Mouse (Mus musculus) stomach, embryonic 14.5 days (tissue): ENCODE data around the gene Manf. TPM values are rescaled to one million over a fixed set of nuclear protein-coding genes. Genes with fewer than 3 reads are reported as not detected.

Experiments used
- ATAC-seq: fragments of 200-750 bp; cut with Nextera tagmentation; 2 replicates; pipeline ENCODE4 v1.8.0; 2017; ENCODE audit warnings: low read depth, moderate TSS enrichment; ENCODE audit not compliant: insufficient number of reproducible peaks, insufficient read depth, low FRiP score
- H3K27ac ChIP-seq: fragments of 300-500 bp; sonication (generic); 2 replicates; pipeline ENCODE4 v1.5.1; 2014; ENCODE audit warnings: mild to moderate bottlenecking, low read length, moderate library complexity, mixed read lengths
- H3K27me3 ChIP-seq: fragments of 300-500 bp; sonication (generic); 2 replicates; pipeline ENCODE4 v1.6.1; 2014; ENCODE audit warnings: low read length, control low read depth, mixed read lengths; ENCODE audit not compliant: control insufficient read depth, insufficient read depth
- H3K36me3 ChIP-seq: fragments of 300-500 bp; sonication (generic); 2 replicates; pipeline ENCODE4 v1.6.1; 2014; ENCODE audit warnings: mild to moderate bottlenecking, control low read depth, low read length, moderate library complexity, mixed read lengths; ENCODE audit not compliant: control insufficient read depth, insufficient read depth
- H3K4me1 ChIP-seq: fragments of 300-500 bp; sonication (generic); 2 replicates; pipeline ENCODE4 v1.6.1; 2014; ENCODE audit warnings: low read length, control low read depth, mixed read lengths; ENCODE audit not compliant: control insufficient read depth, insufficient read depth
- H3K4me2 ChIP-seq: fragments of 300-500 bp; sonication (generic); replicated peaks from 2 replicates; pipeline ENCODE4 v1.6.1; 2014; ENCODE audit warnings: low read depth, low read length, control low read depth
- H3K4me3 ChIP-seq: fragments of 300-500 bp; sonication (generic); 2 replicates; pipeline ENCODE4 v1.5.1; 2014; ENCODE audit warnings: low read depth, low read length, control low read depth
- H3K9ac ChIP-seq: fragments of 300-500 bp; sonication (generic); replicated peaks from 2 replicates; pipeline ENCODE4 v1.6.1; 2014; ENCODE audit warnings: low read depth, mild to moderate bottlenecking, control low read depth, low read length, moderate library complexity, mixed read lengths
- H3K9me3 ChIP-seq: fragments of 300-500 bp; sonication (generic); 2 replicates; pipeline ENCODE4 v1.6.1; 2016; ENCODE audit warnings: low read depth, low read length, control low read depth; ENCODE audit not compliant: control insufficient read depth
- WGBS: fragments of 180-500 bp; shearing (Covaris S2); extraction: QIAGEN DNeasy Blood & Tissue Kit; methylation state at CpG from one replicate; pipeline ENCODE4 v1.1.7; 2014; 5-methylcytosine and 5-hydroxymethylcytosine counted together
- polyA plus RNA-seq: library from polyadenylated mRNA; unstranded; fragments of >200 nt; fragmentation: Nextera tagmentation; extraction: Ambion mirVana; gene quantifications from 2 replicates; pipeline ENCODE4 v1.2.1, GENCODE M21; 2014

Manf gene
- 185 and 220 TPM in 2 replicates for polyA plus RNA-seq

DNA sequence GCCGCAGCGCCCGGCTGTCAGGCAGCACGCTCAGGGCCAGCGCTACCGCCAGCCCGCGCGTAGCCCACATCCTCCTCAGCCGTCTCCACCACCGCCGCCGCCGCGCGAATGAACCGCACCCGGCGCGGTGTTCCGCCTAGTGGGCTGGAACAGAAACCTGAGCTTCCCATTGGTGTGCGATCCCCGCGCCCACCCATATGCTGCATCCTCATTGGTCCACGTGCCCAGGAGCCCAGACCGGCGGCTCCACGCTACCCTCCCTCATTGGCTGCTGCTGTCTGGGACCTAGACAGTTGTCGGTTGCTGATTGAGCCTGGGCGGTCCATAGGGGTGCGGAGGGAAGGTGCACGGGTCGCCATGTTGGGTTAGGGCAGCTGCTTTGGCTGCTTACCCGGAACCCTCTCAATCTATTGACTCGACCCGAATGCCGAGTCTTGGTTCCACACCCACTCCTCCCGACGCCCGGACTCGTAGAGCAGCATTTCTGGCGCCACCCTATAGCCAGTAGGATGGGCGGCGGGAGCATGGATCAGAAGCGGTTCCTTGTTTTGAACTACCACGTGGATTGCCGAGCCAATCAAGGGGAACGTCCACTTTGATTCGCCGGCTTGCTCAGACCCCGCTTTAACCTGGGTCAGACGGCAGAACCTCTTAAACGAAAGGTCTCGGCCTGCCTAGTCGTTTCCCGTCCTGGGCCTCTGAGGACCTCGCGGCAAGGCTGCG is at the start of gene Manf:
Gene Manf (minus strand): TSS at position 151 of the 723 bp plus-strand sequence.
- Histone ChIP-seq H3K9me3 (no peaks in the 10 kb centered on the region), H3K4me2 (peak within 1 kb of the TSS; percentile 77)

GRCm38 (mm10) chr9:106934998-106935397 is 43.2 kb upstream of the Manf start:
- H3K9ac ChIP-seq: no peak overlapping the region
- no peaks in the 10 kb centered on the region for H3K9me3 ChIP-seq
- WGBS: 78% methylated on average over 1 of the region's 1 CpGs
- no peak overlapping the region for H3K27ac ChIP-seq
- no peak for ATAC-seq
- no peaks in the 10 kb centered on the region for H3K36me3 ChIP-seq
- no peaks in the 10 kb centered on the region for H3K4me1 ChIP-seq
- H3K4me3 ChIP-seq: no peak overlapping the region
- no peak overlapping the region for H3K4me2 ChIP-seq
- no peaks in the 10 kb centered on the region for H3K27me3 ChIP-seq

More for the DNA sequence above, at the start of gene Manf:
- under 1% methylated on average over 59 of the region's 59 CpGs for whole genome bisulfite sequencing
- Histone ChIP-seq H3K4me1 (peaks cover 11% of the 10 kb centered on the region), H3K9ac (peak within 1 kb of the TSS; percentile 82), H3K27ac (peak within 1 kb of the TSS; percentile 86), H3K4me3 (peak within 1 kb of the TSS; percentile 88), H3K36me3 (peaks cover 22% of the 10 kb centered on the region), H3K27me3 (no peaks in the 10 kb centered on the region)
- ATAC-seq: peak; percentile 99

- H3K9me3 ChIP-seq: no peaks in the 10 kb centered on the region
- no peak for ATAC-seq
- no peaks in the 10 kb centered on the region for H3K36me3 ChIP-seq
- no peak overlapping the region for H3K27ac ChIP-seq
- no peak overlapping the region for H3K4me3 ChIP-seq
- 84% methylated on average over 6 of the region's 6 CpGs for WGBS
- no peaks in the 10 kb centered on the region for H3K27me3 ChIP-seq
- no peak overlapping the region for H3K4me2 ChIP-seq
- no peaks in the 10 kb centered on the region for H3K4me1 ChIP-seq
- H3K9ac ChIP-seq: no peak overlapping the region
Observed at GRCm38 (mm10) chr9:106914878-106915277, 23.1 kb upstream of the Manf start.

DNA sequence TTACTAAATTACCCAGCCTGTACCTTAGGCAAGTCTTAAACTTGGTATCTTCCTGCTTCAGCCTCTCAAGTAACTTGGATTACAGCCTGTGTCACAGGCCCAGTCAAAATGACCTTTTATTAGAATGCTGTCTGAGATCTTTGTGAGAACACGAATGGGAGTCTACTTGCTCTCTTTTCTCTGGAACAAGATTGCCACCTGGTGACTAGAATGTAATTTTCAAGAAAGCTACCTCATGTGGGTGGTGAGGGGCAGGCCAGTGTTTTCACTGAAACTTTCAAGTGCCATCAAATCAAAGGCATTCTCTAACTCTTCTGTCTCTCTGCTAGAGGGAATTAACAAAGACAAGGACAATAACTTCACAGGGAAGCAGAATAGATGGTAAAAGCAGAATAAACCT is 22.0 kb upstream of the Manf start:
- WGBS: 0% methylated on average over 1 of the region's 1 CpGs
- ATAC-seq: no peak
- no peak overlapping the region for H3K9ac ChIP-seq

GRCm38 (mm10) chr9:106911624-106912023 is 19.8 kb upstream of the Manf start:
- no peaks in the 10 kb centered on the region for H3K9me3 ChIP-seq
- H3K36me3 ChIP-seq: no peaks in the 10 kb centered on the region
- no peak overlapping the region for H3K4me3 ChIP-seq
- H3K4me2 ChIP-seq: no peak overlapping the region
- no peak overlapping the region for H3K27ac ChIP-seq
- H3K4me1 ChIP-seq: no peaks in the 10 kb centered on the region
- WGBS: 71% methylated on average over 1 of the region's 1 CpGs
- no peak for ATAC-seq
- H3K9ac ChIP-seq: no peak overlapping the region
- no peaks in the 10 kb centered on the region for H3K27me3 ChIP-seq

More for the DNA sequence above, 22.0 kb upstream of the Manf start:
- H3K27ac ChIP-seq: no peak overlapping the region
- no peak overlapping the region for H3K4me3 ChIP-seq
- no peaks in the 10 kb centered on the region for H3K36me3 ChIP-seq
- no peaks in the 10 kb centered on the region for H3K9me3 ChIP-seq
- H3K27me3 ChIP-seq: no peaks in the 10 kb centered on the region
- H3K4me2 ChIP-seq: no peak overlapping the region
- H3K4me1 ChIP-seq: no peaks in the 10 kb centered on the region

GRCm38 (mm10) chr9:106908715-106909114 is 16.9 kb upstream of the Manf start:
- WGBS: 36% methylated on average over 5 of the region's 5 CpGs
- no peak overlapping the region for H3K4me3 ChIP-seq
- H3K4me2 ChIP-seq: no peak overlapping the region
- H3K27me3 ChIP-seq: no peaks in the 10 kb centered on the region
- H3K4me1 ChIP-seq: no peaks in the 10 kb centered on the region
- ATAC-seq: 0 out of 2 replicates have a peak, but pooled peaks have one; percentile 63
- H3K27ac ChIP-seq: no peak overlapping the region
- no peaks in the 10 kb centered on the region for H3K9me3 ChIP-seq
- H3K9ac ChIP-seq: no peak overlapping the region
- H3K36me3 ChIP-seq: no peaks in the 10 kb centered on the region

GRCm38 (mm10) chr9:106908174-106908573 is 16.4 kb upstream of the Manf start:
- H3K4me2 ChIP-seq: no peak overlapping the region
- H3K4me1 ChIP-seq: no peaks in the 10 kb centered on the region
- ATAC-seq: no peak
- no peak overlapping the region for H3K4me3 ChIP-seq
- no peaks in the 10 kb centered on the region for H3K27me3 ChIP-seq
- H3K9ac ChIP-seq: no peak overlapping the region
- H3K36me3 ChIP-seq: no peaks in the 10 kb centered on the region
- no peak overlapping the region for H3K27ac ChIP-seq
- no peaks in the 10 kb centered on the region for H3K9me3 ChIP-seq
- WGBS: 62% methylated on average over 3 of the region's 3 CpGs

- no peak overlapping the region for H3K4me3 ChIP-seq
- no peaks in the 10 kb centered on the region for H3K9me3 ChIP-seq
- no peak overlapping the region for H3K27ac ChIP-seq
- H3K9ac ChIP-seq: no peak overlapping the region
- H3K4me1 ChIP-seq: no peaks in the 10 kb centered on the region
- no peaks in the 10 kb centered on the region for H3K27me3 ChIP-seq
- 91% methylated on average over 8 of the region's 8 CpGs for WGBS
- ATAC-seq: no peak
- no peaks in the 10 kb centered on the region for H3K36me3 ChIP-seq
- no peak overlapping the region for H3K4me2 ChIP-seq
Observed at GRCm38 (mm10) chr9:106906597-106906996, 14.8 kb upstream of the Manf start.

DNA sequence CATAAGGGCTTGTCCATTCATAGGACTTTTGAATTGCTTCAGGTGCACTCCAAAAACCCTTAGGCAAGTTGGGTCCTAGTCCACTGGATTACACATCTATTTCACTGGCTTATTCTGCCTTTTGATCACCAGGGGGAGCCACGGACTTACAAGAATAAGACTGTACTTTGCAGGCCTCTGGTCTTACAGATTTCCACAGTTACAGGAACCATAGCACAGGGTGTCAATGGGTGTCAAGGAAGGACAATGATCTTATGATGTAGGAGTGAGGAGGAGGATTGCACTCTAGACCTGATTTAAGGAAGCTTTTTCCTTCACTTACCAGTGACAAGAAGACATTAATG is 12.0 kb upstream of the Manf start:
- no peaks in the 10 kb centered on the region for H3K9me3 ChIP-seq
- ATAC-seq: peak; percentile 37; the same call in 1 of the 2 replicates
- no peaks in the 10 kb centered on the region for H3K27me3 ChIP-seq
- no peak overlapping the region for H3K4me2 ChIP-seq
- no peaks in the 10 kb centered on the region for H3K36me3 ChIP-seq
- no peak overlapping the region for H3K9ac ChIP-seq
- WGBS: 14% methylated on average over 1 of the region's 1 CpGs
- no peak overlapping the region for H3K27ac ChIP-seq
- H3K4me3 ChIP-seq: no peak overlapping the region
- H3K4me1 ChIP-seq: no peaks in the 10 kb centered on the region
